Mouse (Mus musculus): Measurements from ENCODE around the gene Tnrc6c. TPM values are rescaled to one million over a fixed set of nuclear protein-coding genes. Genes with fewer than 3 reads are reported as not detected.

The Tnrc6c gene
- polyA plus RNA-seq (2015; fragmentation: Nextera tagmentation; extraction: Ambion mirVana) = 24.2 and 24.7 TPM in 2 replicates

DNA sequence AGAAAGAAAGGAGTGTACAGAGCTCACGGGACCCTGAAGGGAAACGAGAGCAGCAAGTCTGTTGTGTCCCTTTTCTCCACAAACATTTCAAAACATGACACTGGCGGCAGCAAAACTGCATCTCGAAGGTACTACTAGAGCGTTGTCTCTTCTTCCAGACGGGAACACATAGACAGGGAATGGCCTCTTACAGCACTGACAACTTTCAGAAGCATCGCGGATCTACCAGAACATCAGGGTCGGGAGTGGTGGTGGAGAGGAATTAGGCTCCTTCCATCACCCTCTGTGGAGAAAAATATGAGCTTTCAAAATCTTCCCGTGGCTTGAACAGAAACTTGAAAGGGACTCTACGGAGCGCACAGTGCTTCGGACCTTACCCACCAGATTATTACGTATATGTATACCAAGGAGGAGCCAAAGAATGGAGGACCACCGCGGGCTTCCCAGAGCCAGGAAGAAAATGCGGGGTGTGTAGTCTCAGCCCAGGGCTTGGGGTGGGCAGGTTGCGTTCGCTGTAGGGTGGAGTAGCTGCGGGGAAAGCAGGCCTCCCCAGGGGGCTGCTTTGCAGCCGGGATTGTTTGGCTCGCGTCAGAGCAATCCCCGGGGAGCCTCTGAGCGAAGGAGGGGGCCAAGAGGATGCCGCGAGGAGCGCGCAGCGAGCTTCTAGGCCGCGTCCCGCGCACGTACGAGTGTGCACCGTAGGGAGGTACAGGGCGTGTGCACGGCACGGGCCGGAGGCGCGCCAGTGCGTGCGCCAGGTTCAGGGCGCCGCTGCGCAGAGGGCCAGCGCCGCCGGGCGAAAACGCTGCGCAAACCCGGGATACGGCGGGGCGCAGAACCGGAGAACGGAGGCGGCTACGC lies at the start of gene Tnrc6c:
TSS of gene Tnrc6c (plus strand) at position 799 of the 861 bp plus-strand sequence.
- Histone ChIP-seq H3K9ac (peak within 1 kb of the TSS; percentile 88), H3K27me3 (no peaks in the 10 kb centered on the region), H3K4me3 (peak within 1 kb of the TSS; percentile 77), H3K9me3 (no peaks in the 10 kb centered on the region), H3K36me3 (no peaks in the 10 kb centered on the region), H3K4me1 (replicated peaks) (peaks cover 36% of the 10 kb centered on the region), H3K4me2 (peak within 1 kb of the TSS; percentile 92), H3K27ac (replicated peaks) (peak within 1 kb of the TSS; percentile 99)
- WGBS = under 1% methylated on average over 62 of the region's 62 CpGs
- ATAC-seq (ENCODE audit: low FRiP score, low read depth) = peak; percentile 93

DNA sequence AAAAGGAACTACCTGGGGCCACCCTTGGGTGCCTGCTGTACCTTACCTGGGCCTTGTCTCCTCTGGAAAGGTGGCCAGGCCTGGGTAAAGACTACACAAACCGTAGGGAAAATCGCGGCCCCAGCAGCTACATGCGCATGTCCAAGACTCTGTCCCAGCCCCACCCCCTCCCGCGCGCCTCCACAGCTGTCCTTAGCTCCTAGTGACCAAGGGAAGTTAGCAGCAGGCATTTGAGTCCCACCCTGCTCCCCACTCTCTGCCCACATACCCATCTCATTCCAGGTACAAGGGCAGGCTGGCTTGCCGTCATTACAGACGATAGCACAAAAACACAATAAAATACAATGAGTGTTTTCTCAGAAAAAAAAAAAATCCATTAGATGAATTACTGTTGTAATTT lies 48.0 kb upstream of the Tnrc6c start:
- no peak for ATAC-seq (ENCODE audit: low FRiP score, low read depth)
- H3K27ac ChIP-seq (replicated peaks) = no peak overlapping the region

DNA sequence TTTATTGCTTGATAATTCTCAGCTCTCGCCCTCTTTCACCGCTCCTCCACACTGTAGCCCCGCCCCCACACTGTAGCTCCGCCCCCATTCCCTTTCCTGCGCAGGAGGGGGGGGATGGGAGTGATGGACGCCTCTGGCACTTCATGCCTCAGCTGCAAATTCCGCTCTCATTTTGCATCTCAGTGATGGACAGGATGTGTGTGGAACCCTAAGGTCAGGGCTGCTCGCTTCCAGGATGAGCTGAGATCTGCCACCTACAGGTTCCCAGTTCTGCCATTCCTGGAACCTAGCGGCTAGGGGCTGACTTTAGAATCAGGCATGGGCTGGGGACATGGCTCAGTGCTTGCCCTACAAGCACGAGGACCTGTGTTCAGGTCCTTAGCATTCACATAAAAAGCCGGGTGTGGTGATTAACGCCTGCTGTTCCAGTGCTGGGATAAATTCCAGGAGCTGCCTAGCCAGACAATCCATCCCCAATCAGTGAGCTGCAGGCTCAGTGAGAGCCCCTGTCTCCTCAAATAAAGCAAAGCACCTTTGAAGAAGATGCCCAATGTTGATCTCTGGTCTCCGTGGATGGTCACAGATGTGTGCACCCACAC lies 47.4 kb upstream of the Tnrc6c start:
- Histone ChIP-seq H3K4me2 (peak overlapping the region; percentile 24; the same call in 1 of the 2 replicates), H3K9me3 (no peaks in the 10 kb centered on the region), H3K4me1 (replicated peaks) (peaks cover 38% of the 10 kb centered on the region), H3K9ac (no peak overlapping the region), H3K4me3 (no peak overlapping the region), H3K27ac (replicated peaks) (no peak overlapping the region), H3K27me3 (no peaks in the 10 kb centered on the region), H3K36me3 (no peaks in the 10 kb centered on the region)
- ATAC-seq (ENCODE audit: low FRiP score, low read depth) = no peak
- 8% methylated on average over 13 of the region's 13 CpGs for WGBS

More for the DNA sequence above, 48.0 kb upstream of the Tnrc6c start:
- Histone ChIP-seq H3K4me2 (peak overlapping the region; percentile 24), H3K9ac (no peak overlapping the region), H3K9me3 (no peaks in the 10 kb centered on the region), H3K4me1 (replicated peaks) (peaks cover 33% of the 10 kb centered on the region), H3K27me3 (no peaks in the 10 kb centered on the region), H3K36me3 (no peaks in the 10 kb centered on the region), H3K4me3 (no peak overlapping the region)
- WGBS = 41% methylated on average over 9 of the region's 9 CpGs

DNA sequence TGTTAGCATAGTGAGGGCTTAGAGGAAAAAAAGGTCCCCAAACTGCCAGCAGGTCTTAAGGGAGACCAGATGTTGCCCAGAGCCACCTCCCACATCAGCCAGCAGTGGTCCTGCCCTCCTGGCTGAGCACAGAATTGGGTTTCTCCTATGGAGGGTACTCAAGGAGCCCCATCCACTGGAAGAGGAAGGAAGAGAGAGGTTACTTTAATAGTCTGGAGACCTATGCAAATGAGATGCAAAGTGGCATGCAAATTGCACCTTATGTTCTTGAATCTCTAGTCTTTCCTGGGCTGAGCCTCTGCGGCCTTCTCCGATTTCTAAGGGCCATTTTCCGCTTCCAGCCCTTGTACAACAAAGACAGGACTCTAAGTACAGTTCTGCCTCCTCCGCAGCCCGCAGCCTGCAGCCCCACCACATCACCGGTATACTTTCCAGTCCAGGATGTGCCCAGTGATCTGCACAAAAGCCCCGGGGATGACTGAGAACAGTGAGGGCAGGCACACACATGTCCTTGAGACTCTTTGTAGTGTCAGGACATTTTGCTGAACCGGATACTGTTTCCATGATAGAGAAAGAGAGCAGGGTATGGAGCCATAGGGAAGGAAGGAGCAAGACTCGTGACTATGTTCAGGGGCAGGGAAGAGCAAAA lies 45.8 kb upstream of the Tnrc6c start:
- ATAC-seq (ENCODE audit: low FRiP score, low read depth) = no peak
- Histone ChIP-seq H3K4me3 (no peak overlapping the region), H3K27ac (replicated peaks) (no peak overlapping the region), H3K9ac (no peak overlapping the region), H3K4me1 (replicated peaks) (peaks cover 43% of the 10 kb centered on the region), H3K9me3 (no peaks in the 10 kb centered on the region), H3K4me2 (no peak overlapping the region), H3K27me3 (no peaks in the 10 kb centered on the region), H3K36me3 (no peaks in the 10 kb centered on the region)
- 38% methylated on average over 9 of the region's 9 CpGs for WGBS

GRCm38 (mm10) chr11:117608976-117609375 lies 45.1 kb upstream of the Tnrc6c start:
- Histone ChIP-seq H3K27me3 (no peaks in the 10 kb centered on the region), H3K4me1 (replicated peaks) (peaks cover 43% of the 10 kb centered on the region), H3K27ac (replicated peaks) (no peak overlapping the region), H3K9ac (no peak overlapping the region), H3K4me3 (no peak overlapping the region), H3K4me2 (no peak overlapping the region), H3K36me3 (no peaks in the 10 kb centered on the region), H3K9me3 (no peaks in the 10 kb centered on the region)
- ATAC-seq (ENCODE audit: low FRiP score, low read depth) = no peak
- WGBS = 29% methylated on average over 7 of the region's 7 CpGs

- peaks cover 39% of the 10 kb centered on the region for H3K4me1 ChIP-seq (replicated peaks)
- no peaks in the 10 kb centered on the region for H3K36me3 ChIP-seq
- H3K4me2 ChIP-seq = no peak overlapping the region
- no peak overlapping the region for H3K9ac ChIP-seq
- H3K27me3 ChIP-seq = no peaks in the 10 kb centered on the region
- H3K9me3 ChIP-seq = no peaks in the 10 kb centered on the region
- H3K4me3 ChIP-seq = no peak overlapping the region
- H3K27ac ChIP-seq (replicated peaks) = no peak overlapping the region
- no peak for ATAC-seq (ENCODE audit: low FRiP score, low read depth)
These were observed 43.5 kb upstream of the Tnrc6c start for GRCm38 (mm10) chr11:117610589-117610988.

DNA sequence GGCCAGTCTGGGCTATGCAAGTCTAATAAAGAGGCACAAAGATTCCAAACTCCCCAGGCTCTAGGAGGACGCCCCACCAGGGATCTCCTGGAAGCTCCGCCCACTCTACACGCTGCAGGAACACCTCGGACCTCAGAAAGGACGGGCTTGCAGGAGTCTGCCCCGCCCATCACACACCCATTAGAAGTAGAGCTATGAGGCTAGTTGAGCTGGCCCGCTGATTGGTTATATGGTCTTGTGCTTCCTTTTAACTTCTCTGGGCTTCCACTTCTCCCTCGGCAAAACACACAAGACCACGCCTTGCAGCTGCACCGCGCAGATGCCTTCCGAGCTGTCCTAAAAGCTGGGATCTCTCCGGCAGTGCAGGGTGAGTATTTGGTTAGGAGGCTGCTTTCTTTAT lies 43.0 kb upstream of the Tnrc6c start:
- peaks cover 3% of the 10 kb centered on the region; the same call in 1 of the 2 replicates for H3K27me3 ChIP-seq
- WGBS = 13% methylated on average over 13 of the region's 13 CpGs
- no peak; the same call in 1 of the 2 replicates for ATAC-seq (ENCODE audit: low FRiP score, low read depth)
- peak overlapping the region; percentile 34 for H3K4me2 ChIP-seq
- H3K9me3 ChIP-seq = no peaks in the 10 kb centered on the region
- no peak overlapping the region for H3K9ac ChIP-seq
- peaks cover 34% of the 10 kb centered on the region for H3K4me1 ChIP-seq (replicated peaks)
- H3K4me3 ChIP-seq = no peak overlapping the region
- no peak overlapping the region for H3K27ac ChIP-seq (replicated peaks)
- H3K36me3 ChIP-seq = no peaks in the 10 kb centered on the region

- no peaks in the 10 kb centered on the region for H3K9me3 ChIP-seq
- no peak overlapping the region for H3K4me2 ChIP-seq
- H3K4me3 ChIP-seq = no peak overlapping the region
- peaks cover 28% of the 10 kb centered on the region for H3K4me1 ChIP-seq (replicated peaks)
- no peak for ATAC-seq (ENCODE audit: low FRiP score, low read depth)
- H3K27ac ChIP-seq (replicated peaks) = no peak overlapping the region
- H3K36me3 ChIP-seq = no peaks in the 10 kb centered on the region
- WGBS = 54% methylated on average over 5 of the region's 5 CpGs
- H3K9ac ChIP-seq = no peak overlapping the region
- H3K27me3 ChIP-seq = peaks cover 6% of the 10 kb centered on the region; the same call in 1 of the 2 replicates
These were observed 42.2 kb upstream of the Tnrc6c start for GRCm38 (mm10) chr11:117611860-117612259.

GRCm38 (mm10) chr11:117612885-117613284 lies 41.2 kb upstream of the Tnrc6c start:
- no peak for ATAC-seq (ENCODE audit: low FRiP score, low read depth)
- no peak overlapping the region for H3K27ac ChIP-seq (replicated peaks)
- 54% methylated on average over 7 of the region's 7 CpGs for WGBS

GRCm38 (mm10) chr11:117617368-117617908 lies 36.7 kb upstream of the Tnrc6c start:
- H3K4me1 ChIP-seq (replicated peaks) = peaks cover 29% of the 10 kb centered on the region
- peak overlapping the region; percentile 74 for H3K27ac ChIP-seq (replicated peaks)
- WGBS = 17% methylated on average over 16 of the region's 16 CpGs
- H3K4me2 ChIP-seq = peak overlapping the region; percentile 31
- no peaks in the 10 kb centered on the region for H3K9me3 ChIP-seq
- ATAC-seq (ENCODE audit: low FRiP score, low read depth) = peak; percentile 37; the same call in 1 of the 2 replicates
- 0 out of 2 replicates have a peak overlapping the region, but pooled peaks have one; percentile 5 for H3K9ac ChIP-seq
- H3K36me3 ChIP-seq = no peaks in the 10 kb centered on the region
- peak overlapping the region; percentile 4; the same call in 1 of the 2 replicates for H3K4me3 ChIP-seq
- H3K27me3 ChIP-seq = peaks cover 6% of the 10 kb centered on the region; the same call in 1 of the 2 replicates

More at GRCm38 (mm10) chr11:117612885-117613284, 41.2 kb upstream of the Tnrc6c start:
- Histone ChIP-seq H3K4me2 (no peak overlapping the region), H3K9ac (no peak overlapping the region), H3K4me1 (replicated peaks) (peaks cover 37% of the 10 kb centered on the region), H3K36me3 (no peaks in the 10 kb centered on the region), H3K9me3 (no peaks in the 10 kb centered on the region), H3K27me3 (peaks cover 6% of the 10 kb centered on the region; the same call in 1 of the 2 replicates), H3K4me3 (no peak overlapping the region)

DNA sequence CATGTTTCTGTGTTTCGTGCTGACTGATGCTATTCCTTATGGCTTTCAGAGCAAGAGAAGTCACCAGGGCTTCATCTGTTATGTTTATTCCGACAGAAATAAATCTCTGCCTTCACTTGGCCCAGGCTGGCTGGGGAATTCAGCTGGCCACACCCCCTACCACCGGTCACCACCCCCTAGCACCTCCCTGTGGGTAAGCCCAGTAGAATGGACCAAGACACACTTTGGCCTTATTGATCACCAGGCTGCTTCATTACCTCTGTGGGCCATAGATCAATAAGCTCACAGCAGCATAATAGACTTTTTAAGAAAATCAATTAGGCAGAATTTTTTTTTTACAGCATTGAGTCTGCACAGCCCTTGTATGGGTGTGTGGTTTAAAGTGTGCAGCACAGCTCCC lies 35.9 kb upstream of the Tnrc6c start:
- no peaks in the 10 kb centered on the region for H3K9me3 ChIP-seq
- H3K9ac ChIP-seq = 0 out of 2 replicates have a peak overlapping the region, but pooled peaks have one; percentile 5
- no peak overlapping the region for H3K4me3 ChIP-seq
- WGBS = 6% methylated on average over 3 of the region's 3 CpGs
- peak overlapping the region; percentile 74 for H3K27ac ChIP-seq (replicated peaks)
- peaks cover 29% of the 10 kb centered on the region for H3K4me1 ChIP-seq (replicated peaks)
- peaks cover 6% of the 10 kb centered on the region; the same call in 1 of the 2 replicates for H3K27me3 ChIP-seq
- no peak for ATAC-seq (ENCODE audit: low FRiP score, low read depth)
- peak overlapping the region; percentile 31 for H3K4me2 ChIP-seq
- no peaks in the 10 kb centered on the region for H3K36me3 ChIP-seq

Measured in hindbrain, embryonic 15.5 days (tissue).